Mouse (Mus musculus) heart, adult 2 months (tissue): ENCODE data around the gene Hist1h1b.
"Not testable (repeated sequence)": the region's sequence is repeated elsewhere in the genome, so short reads cannot be mapped to it uniquely, and the experiment has no call there.

Experiments
- EP300 ChIP-seq: fragments of 200-500 bp; IDR thresholded peaks from 2 replicates; pipeline ENCODE4 v1.6.1; 2011; ENCODE audit warnings: low read depth, low read length, control low read depth; ENCODE audit not compliant: insufficient read depth
- POLR2A ChIP-seq: fragments of 200-500 bp; IDR thresholded peaks from 2 replicates; pipeline ENCODE4 v1.6.1; 2011; ENCODE audit warnings: mild to moderate bottlenecking, low read depth, low read length, control low read depth; ENCODE audit not compliant: insufficient read depth

DNA sequence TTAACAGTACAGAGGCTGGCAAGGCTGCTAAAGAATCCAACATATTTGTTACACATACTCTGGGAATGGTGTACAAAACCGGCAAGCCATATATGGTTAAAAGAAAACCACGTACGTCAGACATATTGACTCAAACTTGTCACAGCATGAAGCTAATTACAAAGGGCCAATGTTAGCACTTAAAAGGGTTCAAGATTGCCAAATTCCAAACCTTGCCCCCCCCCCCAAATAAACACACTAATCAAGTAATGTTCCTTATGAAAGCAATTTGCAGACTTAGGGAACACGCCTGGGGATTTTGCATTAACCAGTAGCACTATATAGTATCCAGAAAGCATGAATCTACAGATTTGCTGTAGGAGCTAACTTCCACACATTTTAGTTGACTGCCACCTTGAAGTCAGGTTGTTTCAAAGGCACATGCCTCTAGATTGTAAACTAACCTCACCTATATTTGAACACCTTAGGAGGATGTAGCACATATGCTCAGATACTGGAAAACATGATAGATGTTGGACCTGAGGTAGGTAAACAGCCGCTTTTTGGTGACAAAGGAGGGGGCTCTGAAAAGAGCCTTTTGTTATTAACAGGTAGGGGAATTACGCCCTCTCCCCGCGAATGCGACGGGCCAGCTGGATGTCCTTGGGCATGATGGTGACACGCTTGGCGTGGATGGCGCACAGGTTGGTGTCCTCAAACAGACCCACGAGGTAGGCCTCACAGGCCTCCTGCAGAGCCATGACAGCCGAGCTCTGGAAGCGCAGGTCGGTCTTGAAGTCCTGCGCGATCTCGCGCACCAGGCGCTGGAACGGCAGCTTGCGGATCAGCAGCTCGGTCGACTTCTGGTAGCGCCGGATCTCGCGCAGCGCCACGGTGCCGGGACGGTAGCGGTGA lies 2.2 kb upstream of the Hist1h1b start:
- TF ChIP-seq EP300 = not testable (repeated sequence)
- 0 out of 2 replicates have a peak, but pooled peaks have one; percentile 43 for TF ChIP-seq POLR2A
